Mouse (Mus musculus) CH12F3 (cell line): ENCODE data around the gene Zfp14.

Experiments used
- in situ Hi-C: fragments of 300-500 bp; cut with MboI; formaldehyde crosslinking; loops from 2 replicates; pipeline ENCODE4 v1.14.3; 2020; ENCODE audit warnings: low sequenced_read_pairs

Zfp14 gene

GRCm38 (mm10) chr7:30050882-30051548 lies at the start of gene Zfp14:
Gene Zfp14, minus strand, starts transcription at chr7:30051380.
- in situ Hi-C loops: no loop called here

GRCm38 (mm10) chr7:30099297-30099696 lies 48.1 kb upstream of the Zfp14 start:
- in situ Hi-C loops: no loop called here

- in situ Hi-C loops: no loop called here
Measured at GRCm38 (mm10) chr7:30095551-30096125, 44.5 kb upstream of the Zfp14 start.

GRCm38 (mm10) chr7:30094646-30095429 lies 43.7 kb upstream of the Zfp14 start, which contains the start of gene Zfp260:
Gene Zfp260, plus strand, starts transcription at chr7:30094777.
- in situ Hi-C loops: no loop called here

GRCm38 (mm10) chr7:30093918-30094415 lies 42.8 kb upstream of the Zfp14 start:
- in situ Hi-C loops: no loop called here

GRCm38 (mm10) chr7:30092666-30093065 lies 41.5 kb upstream of the Zfp14 start:
- in situ Hi-C loops: no loop called here

GRCm38 (mm10) chr7:30090970-30091585 lies 39.9 kb upstream of the Zfp14 start:
- in situ Hi-C loops: no loop called here

DNA sequence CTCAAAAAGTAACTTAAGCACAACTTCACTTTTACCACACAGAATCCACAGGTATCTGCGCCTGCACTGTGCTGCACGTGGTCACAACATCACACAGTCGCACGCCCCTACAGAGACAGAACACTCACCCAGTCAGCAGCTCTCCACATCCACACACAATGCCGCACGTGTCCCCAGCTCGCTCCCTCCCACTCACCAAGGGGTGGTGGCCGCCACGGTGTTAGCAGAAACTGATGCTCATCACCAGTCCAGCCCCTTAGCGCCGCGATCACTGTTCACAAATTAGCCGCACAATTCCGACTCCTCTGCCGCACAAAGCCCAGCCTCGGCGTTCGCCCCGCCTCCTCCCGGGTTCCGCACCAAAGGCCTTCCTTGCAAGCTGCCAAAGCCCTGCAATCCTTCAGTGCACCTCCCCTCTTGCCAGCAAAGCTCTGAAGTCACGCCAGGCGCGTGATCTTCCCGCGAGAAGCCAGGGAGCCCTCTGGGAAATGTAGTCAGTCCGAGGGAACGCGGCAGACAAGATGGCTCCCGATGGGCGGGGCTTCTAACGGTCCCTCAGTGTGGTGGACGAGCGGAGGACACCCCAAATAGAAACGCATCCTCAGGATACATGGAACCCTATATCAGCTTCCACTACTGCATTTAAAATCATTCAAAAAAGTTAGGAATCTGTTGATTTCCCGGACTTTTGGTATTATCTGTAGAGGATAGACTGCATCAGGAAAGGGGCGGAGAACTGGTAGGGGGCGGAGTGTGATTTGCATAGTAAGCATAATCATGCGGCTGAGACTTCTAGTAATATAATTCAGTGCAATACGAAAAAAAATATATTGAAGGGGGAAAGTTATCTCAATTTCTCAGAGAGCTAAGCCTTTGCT lies 39.2 kb upstream of the Zfp14 start, which contains the start of the genes Gm26920 and Zfp566:
Gene Gm26920 (minus strand): TSS at position 319 of the 878 bp plus-strand sequence.
Gene Zfp566 (minus strand): TSS at position 436 of the 878 bp plus-strand sequence.
- in situ Hi-C loops: no loop called here

GRCm38 (mm10) chr7:30089405-30089804 lies 38.2 kb upstream of the Zfp14 start:
- in situ Hi-C loops: no loop called here

DNA sequence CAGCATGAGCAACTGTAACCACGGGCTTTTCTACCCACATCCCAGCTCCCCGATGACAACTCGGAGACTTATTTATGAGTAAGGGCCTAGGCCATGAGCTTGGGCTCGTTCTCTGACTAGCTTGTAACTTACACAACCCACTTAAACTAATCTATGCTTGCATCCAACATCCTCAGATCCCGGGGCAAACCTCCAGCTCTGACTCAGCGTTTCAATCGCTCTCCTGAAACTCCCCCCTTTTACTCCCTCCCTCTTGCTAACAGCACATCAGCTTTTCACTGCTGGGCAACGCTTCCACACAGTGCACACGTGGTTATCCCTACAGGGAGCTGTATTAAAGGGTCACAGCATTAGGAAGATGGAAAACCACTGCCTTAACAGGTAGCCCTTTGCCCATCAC lies 35.3 kb upstream of the Zfp14 start:
- in situ Hi-C loops: no loop called here

DNA sequence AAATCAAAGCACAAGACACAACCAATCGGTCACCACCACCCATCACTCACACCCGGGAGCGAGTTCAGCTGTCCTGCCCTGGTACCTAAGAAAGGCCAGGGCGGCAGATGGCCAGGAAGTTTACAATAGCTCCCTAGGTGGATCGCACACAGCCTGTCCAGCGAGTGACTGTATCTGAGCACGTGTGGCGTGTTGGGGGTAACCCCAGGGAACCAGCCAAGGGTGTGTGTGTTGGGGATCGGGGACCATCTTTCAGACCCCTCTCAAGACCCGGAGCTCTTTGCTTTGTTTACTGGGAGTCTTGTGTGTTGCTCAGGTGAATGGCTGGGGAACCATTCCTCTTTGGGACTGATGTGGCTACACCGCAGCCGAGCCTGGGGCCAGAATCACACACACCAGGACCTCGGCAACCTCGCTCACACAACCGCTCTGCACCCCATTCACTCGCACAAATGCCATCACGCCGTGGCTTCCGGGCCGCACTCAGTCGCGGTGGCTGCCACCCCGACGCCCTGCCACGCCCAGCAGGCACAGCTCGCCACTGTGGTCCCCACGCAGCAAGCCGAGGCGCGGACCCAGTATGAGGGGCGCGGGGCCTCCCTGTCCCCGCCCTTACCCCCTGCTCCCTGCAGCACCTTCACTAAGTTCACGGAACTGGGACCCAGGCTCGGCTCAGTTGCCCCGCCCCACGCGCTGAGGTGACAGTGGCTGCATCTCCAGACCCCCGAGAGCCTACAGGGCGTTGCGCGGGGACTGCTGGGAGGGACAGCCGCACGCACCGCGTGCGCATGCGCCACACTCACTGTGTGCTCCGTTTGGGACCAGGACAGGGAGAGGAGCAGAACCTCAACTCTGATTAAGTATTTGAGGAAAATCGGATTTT lies 21.2 kb upstream of the Zfp14 start, which contains the start of gene Zfp82:
Gene Zfp82 (minus strand): TSS at position 755 of the 883 bp plus-strand sequence.
- in situ Hi-C loops: no loop called here

DNA sequence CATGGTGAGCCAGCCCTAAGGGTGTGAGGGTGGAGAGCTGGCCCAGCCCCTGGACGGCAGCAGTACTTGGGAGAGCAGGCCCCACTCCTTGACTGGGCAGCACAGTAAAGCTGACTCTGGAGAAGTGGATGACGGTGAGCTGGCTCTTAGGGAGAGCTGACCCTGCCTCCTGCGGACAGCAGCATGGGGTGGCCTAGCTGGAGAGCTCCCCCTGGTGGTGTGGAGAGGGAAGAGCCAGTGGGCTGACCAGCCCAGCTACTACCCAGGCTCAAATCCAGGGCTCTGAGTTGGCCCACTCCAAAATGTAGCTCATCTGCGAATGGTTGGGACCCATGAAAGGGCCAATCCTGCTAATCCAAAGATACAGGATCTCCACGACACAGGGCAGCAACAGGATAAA lies 13.4 kb upstream of the Zfp14 start:
- in situ Hi-C loops: no loop called here

- in situ Hi-C loops: no loop called here
Measured at GRCm38 (mm10) chr7:30062478-30062877, 11.3 kb upstream of the Zfp14 start.

GRCm38 (mm10) chr7:30060341-30060740 lies 9.2 kb upstream of the Zfp14 start:
- in situ Hi-C loops: no loop called here

- in situ Hi-C loops: no loop called here
Measured at GRCm38 (mm10) chr7:30053591-30053990, 2.4 kb upstream of the Zfp14 start.

- in situ Hi-C loops: no loop called here
Measured at GRCm38 (mm10) chr7:30048126-30048525, 3.1 kb downstream of the Zfp14 start.

GRCm38 (mm10) chr7:30044354-30044753 lies 6.8 kb downstream of the Zfp14 start:
- in situ Hi-C loops: no loop called here

DNA sequence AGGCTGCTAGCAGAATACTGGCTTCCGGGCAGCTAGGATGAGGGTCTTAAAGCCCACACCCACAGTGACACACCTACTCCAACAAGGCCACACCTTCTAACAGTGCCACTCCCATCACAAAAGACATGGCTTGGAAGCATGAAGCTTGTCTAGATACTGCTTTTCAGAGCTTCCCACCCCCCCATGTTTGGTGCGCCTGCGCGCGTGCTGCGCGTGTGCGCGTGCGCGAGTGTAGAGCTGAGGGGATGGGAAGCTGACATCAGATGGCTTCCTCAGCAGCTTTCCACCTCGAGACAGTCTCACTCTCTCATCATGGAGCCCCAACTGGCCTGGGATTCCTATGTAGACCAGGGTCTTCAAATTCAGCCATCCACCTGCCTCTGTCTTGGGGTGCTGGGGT lies 16.8 kb downstream of the Zfp14 start:
- in situ Hi-C loops: no loop called here

GRCm38 (mm10) chr7:30031379-30031778 lies 19.8 kb downstream of the Zfp14 start:
- in situ Hi-C loops: no loop called here
